Mouse (Mus musculus): ENCODE measurements around the gene Ndufc1.

DNA sequence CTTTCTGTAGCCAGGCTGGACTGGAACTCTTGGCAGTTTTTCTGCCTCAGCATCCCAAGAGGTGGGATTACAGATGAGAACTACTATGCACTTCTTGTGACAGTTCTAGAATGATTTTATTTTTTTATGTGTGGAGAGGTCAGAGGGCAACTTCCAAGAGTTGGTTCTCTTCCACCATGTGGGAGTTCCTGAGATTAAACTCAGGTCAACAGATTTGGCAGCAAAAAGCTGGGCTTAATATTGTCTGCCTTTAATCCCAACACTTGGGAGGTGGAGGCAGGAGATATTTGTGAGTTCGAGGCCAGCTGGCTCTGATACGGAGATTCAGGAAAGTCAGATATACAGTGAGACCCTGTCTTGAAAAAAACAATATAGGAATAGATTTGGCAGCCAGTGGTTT is 9.2 kb upstream of the Ndufc1 start:
- TF ChIP-seq FLI1 (IDR thresholded peaks at IDR 0.05; ENCODE audit: low read length) (no peak), GATA1 (IDR thresholded peaks at IDR 0.05; ENCODE audit: borderline replicate concordance, low read length) (no peak)

All from megakaryocyte, embryonic 14.5 days (primary cell).